Mouse (Mus musculus) limb, embryonic 13.5 days (tissue): ENCODE measurements around the gene Ywhag. TPM values are rescaled to one million over a fixed set of nuclear protein-coding genes. Genes with fewer than 3 reads are reported as not detected.
A peak's percentile ranks its signal among the peaks of the same experiment; 100 is the strongest.

ENCODE experiments used
- ATAC-seq: fragments of 200-750 bp; cut with Nextera tagmentation; 2 replicates; pipeline ENCODE4 v1.8.0; 2017; ENCODE audit warnings: low read depth, moderate number of reproducible peaks, moderate TSS enrichment; ENCODE audit not compliant: low FRiP score
- H3K27ac ChIP-seq: fragments of 300-500 bp; sonication (generic); 2 replicates; pipeline ENCODE4 v1.5.1; 2015; ENCODE audit warnings: inconsistent platforms, mild to moderate bottlenecking, moderate library complexity
- H3K27me3 ChIP-seq: fragments of 300-500 bp; sonication (generic); 2 replicates; pipeline ENCODE4 v1.6.1; 2015; ENCODE audit warnings: mild to moderate bottlenecking, inconsistent platforms
- H3K36me3 ChIP-seq: fragments of 300-500 bp; sonication (generic); 2 replicates; pipeline ENCODE4 v1.6.1; 2015; ENCODE audit warnings: inconsistent platforms, mild to moderate bottlenecking, moderate library complexity
- H3K4me1 ChIP-seq: fragments of 300-500 bp; sonication (generic); 2 replicates; pipeline ENCODE4 v1.6.1; 2015; ENCODE audit warnings: inconsistent platforms
- H3K4me2 ChIP-seq: fragments of 300-500 bp; sonication (generic); replicated peaks from 2 replicates; pipeline ENCODE4 v1.6.1; 2015; ENCODE audit warnings: inconsistent platforms, mild to moderate bottlenecking, moderate library complexity
- H3K4me3 ChIP-seq: fragments of 300-500 bp; sonication (generic); 2 replicates; pipeline ENCODE4 v1.5.1; 2015; ENCODE audit warnings: moderate library complexity, mild to moderate bottlenecking, inconsistent platforms
- H3K9ac ChIP-seq: fragments of 300-500 bp; sonication (generic); 2 replicates; pipeline ENCODE4 v1.6.1; 2015; ENCODE audit warnings: mild to moderate bottlenecking, inconsistent platforms
- H3K9me3 ChIP-seq: fragments of 300-500 bp; sonication (generic); 2 replicates; pipeline ENCODE4 v1.6.1; 2016; ENCODE audit warnings: inconsistent platforms
- WGBS: fragments of 180-500 bp; shearing (Covaris S2); methylation state at CpG from one replicate; pipeline ENCODE4 v1.1.7; 2015; 5-methylcytosine and 5-hydroxymethylcytosine counted together
- polyA plus RNA-seq: library from polyadenylated mRNA; unstranded; fragments of >200 nt; fragmentation: Nextera tagmentation; extraction: Ambion mirVana; gene quantifications from 2 replicates; pipeline ENCODE4 v1.2.1, GENCODE M21; 2015

Gene Ywhag
- polyA plus RNA-seq, 1 experiment from 2014 or later = 168 TPM

GRCm38 (mm10) chr5:135946621-135947020 lies 12.2 kb upstream of the Ywhag start:
- Histone ChIP-seq H3K4me2 (peak overlapping the region; percentile 19; the same call in 1 of the 2 replicates), H3K4me3 (no peak overlapping the region), H3K36me3 (no peaks in the 10 kb centered on the region), H3K9me3 (no peaks in the 10 kb centered on the region), H3K27me3 (no peaks in the 10 kb centered on the region), H3K27ac (no peak overlapping the region; the same call in 1 of the 2 replicates), H3K9ac (no peak overlapping the region), H3K4me1 (peaks cover 12% of the 10 kb centered on the region; the same call in 1 of the 2 replicates)
- ATAC-seq = no peak
- 67% methylated on average over 5 of the region's 5 CpGs for WGBS

- 60% methylated on average over 10 of the region's 10 CpGs for WGBS
- H3K9me3 ChIP-seq = no peaks in the 10 kb centered on the region
- peaks cover 12% of the 10 kb centered on the region; the same call in 1 of the 2 replicates for H3K4me1 ChIP-seq
- H3K4me3 ChIP-seq = no peak overlapping the region
- no peaks in the 10 kb centered on the region for H3K27me3 ChIP-seq
- H3K27ac ChIP-seq = no peak overlapping the region
- no peak; the same call in 1 of the 2 replicates for ATAC-seq
- H3K9ac ChIP-seq = no peak overlapping the region
- no peaks in the 10 kb centered on the region for H3K36me3 ChIP-seq
- peak overlapping the region; percentile 19; the same call in 1 of the 2 replicates for H3K4me2 ChIP-seq
Observed at GRCm38 (mm10) chr5:135945916-135946408, 11.5 kb upstream of the Ywhag start.

- no peak for ATAC-seq
- Histone ChIP-seq H3K27ac (no peak overlapping the region), H3K4me3 (no peak overlapping the region), H3K9me3 (no peaks in the 10 kb centered on the region), H3K4me1 (peaks cover 12% of the 10 kb centered on the region; the same call in 1 of the 2 replicates), H3K9ac (no peak overlapping the region), H3K27me3 (no peaks in the 10 kb centered on the region), H3K36me3 (no peaks in the 10 kb centered on the region), H3K4me2 (no peak overlapping the region)
- 69% methylated on average over 6 of the region's 6 CpGs for WGBS
Observed at GRCm38 (mm10) chr5:135942710-135943109, 8.3 kb upstream of the Ywhag start.

- Histone ChIP-seq H3K4me2 (no peak overlapping the region), H3K27me3 (no peaks in the 10 kb centered on the region), H3K27ac (no peak overlapping the region), H3K9me3 (no peaks in the 10 kb centered on the region), H3K36me3 (no peaks in the 10 kb centered on the region), H3K4me3 (no peak overlapping the region), H3K9ac (no peak overlapping the region), H3K4me1 (no peaks in the 10 kb centered on the region)
- WGBS = 56% methylated on average over 5 of the region's 5 CpGs
- ATAC-seq = no peak
Observed at GRCm38 (mm10) chr5:135940587-135940986, 6.2 kb upstream of the Ywhag start.

GRCm38 (mm10) chr5:135935641-135936190 lies 1.3 kb upstream of the Ywhag start:
- H3K27me3 ChIP-seq = no peaks in the 10 kb centered on the region
- H3K4me3 ChIP-seq = no peak overlapping the region
- no peak for ATAC-seq
- peaks cover 13% of the 10 kb centered on the region for H3K36me3 ChIP-seq
- WGBS = 80% methylated on average over 6 of the region's 6 CpGs
- no peak overlapping the region for H3K9ac ChIP-seq
- H3K27ac ChIP-seq = no peak overlapping the region
- no peaks in the 10 kb centered on the region for H3K9me3 ChIP-seq
- H3K4me1 ChIP-seq = peaks cover 26% of the 10 kb centered on the region
- H3K4me2 ChIP-seq = peak overlapping the region; percentile 69; the same call in 1 of the 2 replicates

- WGBS = 56% methylated on average over 7 of the region's 7 CpGs
- peak; percentile 9 for ATAC-seq
- no peak overlapping the region for H3K9ac ChIP-seq
- peak overlapping the region; percentile 92 for H3K4me3 ChIP-seq
- H3K4me1 ChIP-seq = peaks cover 26% of the 10 kb centered on the region
- H3K36me3 ChIP-seq = peaks cover 19% of the 10 kb centered on the region
- no peaks in the 10 kb centered on the region for H3K27me3 ChIP-seq
- peak overlapping the region; percentile 69 for H3K4me2 ChIP-seq
- no peaks in the 10 kb centered on the region for H3K9me3 ChIP-seq
- H3K27ac ChIP-seq = peak overlapping the region; percentile 95; the same call in 1 of the 2 replicates
Observed at GRCm38 (mm10) chr5:135935176-135935523, 734 bp upstream of the Ywhag start.

- Histone ChIP-seq H3K27ac (peak overlapping the region; percentile 95), H3K27me3 (no peaks in the 10 kb centered on the region), H3K4me3 (peak overlapping the region; percentile 92), H3K4me1 (peaks cover 28% of the 10 kb centered on the region), H3K9ac (peak overlapping the region; percentile 88), H3K4me2 (peak overlapping the region; percentile 69), H3K36me3 (peaks cover 31% of the 10 kb centered on the region), H3K9me3 (no peaks in the 10 kb centered on the region)
- WGBS = under 1% methylated on average over 34 of the region's 35 CpGs
- ATAC-seq = peak; percentile 62
Observed at GRCm38 (mm10) chr5:135933900-135934441, 445 bp downstream of the Ywhag start.

GRCm38 (mm10) chr5:135933222-135933899 lies 1.1 kb downstream of the Ywhag start:
- Histone ChIP-seq H3K4me2 (peak overlapping the region; percentile 69), H3K27me3 (no peaks in the 10 kb centered on the region), H3K36me3 (peaks cover 35% of the 10 kb centered on the region), H3K9me3 (no peaks in the 10 kb centered on the region), H3K9ac (peak overlapping the region; percentile 88), H3K27ac (peak overlapping the region; percentile 95), H3K4me3 (peak overlapping the region; percentile 92), H3K4me1 (peaks cover 28% of the 10 kb centered on the region)
- ATAC-seq = no peak
- WGBS = 16% methylated on average over 11 of the region's 12 CpGs

- peak overlapping the region; percentile 13; the same call in 1 of the 2 replicates for H3K4me3 ChIP-seq
- peaks cover 28% of the 10 kb centered on the region for H3K4me1 ChIP-seq
- no peak overlapping the region for H3K27ac ChIP-seq
- WGBS = 79% methylated on average over 2 of the region's 2 CpGs
- H3K36me3 ChIP-seq = peaks cover 45% of the 10 kb centered on the region
- peak overlapping the region; percentile 69 for H3K4me2 ChIP-seq
- no peak for ATAC-seq
- no peaks in the 10 kb centered on the region for H3K27me3 ChIP-seq
- H3K9me3 ChIP-seq = no peaks in the 10 kb centered on the region
- H3K9ac ChIP-seq = 0 out of 2 replicates have a peak overlapping the region, but pooled peaks have one; percentile 36
Observed at GRCm38 (mm10) chr5:135932359-135932758, 2.1 kb downstream of the Ywhag start.

GRCm38 (mm10) chr5:135931526-135931925 lies 2.9 kb downstream of the Ywhag start:
- Histone ChIP-seq H3K36me3 (peaks cover 53% of the 10 kb centered on the region), H3K9ac (no peak overlapping the region), H3K27ac (no peak overlapping the region), H3K27me3 (no peaks in the 10 kb centered on the region), H3K4me1 (peaks cover 28% of the 10 kb centered on the region), H3K4me2 (no peak overlapping the region), H3K4me3 (no peak overlapping the region), H3K9me3 (no peaks in the 10 kb centered on the region)
- ATAC-seq = no peak
- WGBS = 91% methylated on average over 9 of the region's 9 CpGs

GRCm38 (mm10) chr5:135929685-135930424 lies 4.6 kb downstream of the Ywhag start:
- H3K9me3 ChIP-seq = no peaks in the 10 kb centered on the region
- no peak overlapping the region for H3K9ac ChIP-seq
- peaks cover 23% of the 10 kb centered on the region for H3K4me1 ChIP-seq
- ATAC-seq = no peak
- H3K36me3 ChIP-seq = peaks cover 68% of the 10 kb centered on the region
- H3K4me3 ChIP-seq = no peak overlapping the region
- H3K4me2 ChIP-seq = no peak overlapping the region
- H3K27me3 ChIP-seq = no peaks in the 10 kb centered on the region
- no peak overlapping the region for H3K27ac ChIP-seq
- 75% methylated on average over 6 of the region's 6 CpGs for WGBS

GRCm38 (mm10) chr5:135923901-135924300 lies 10.5 kb downstream of the Ywhag start:
- Histone ChIP-seq H3K27me3 (no peaks in the 10 kb centered on the region), H3K4me1 (no peaks in the 10 kb centered on the region), H3K9ac (no peak overlapping the region), H3K36me3 (peaks cover 88% of the 10 kb centered on the region), H3K4me3 (no peak overlapping the region), H3K27ac (no peak overlapping the region), H3K4me2 (no peak overlapping the region), H3K9me3 (no peaks in the 10 kb centered on the region)
- WGBS = 96% methylated on average over 7 of the region's 7 CpGs
- no peak for ATAC-seq
